Mouse (Mus musculus): ENCODE measurements around the gene Fam102a. TPM values are rescaled to one million over a fixed set of nuclear protein-coding genes. Genes with fewer than 3 reads are reported as not detected.
A peak's percentile ranks its signal among the peaks of the same experiment; 100 is the strongest.

Gene Fam102a
- polyA plus RNA-seq, 1 experiment from 2014 or later = 12.3 TPM

- DNase-seq (ENCODE audit: low spot score) = peak; percentile 81
- WGBS = 6% methylated on average over 28 of the region's 28 CpGs
- H3K27me3 ChIP-seq (replicated peaks; ENCODE audit: low read depth, poor library complexity, severe bottlenecking) = peaks cover 47% of the 10 kb centered on the region
- peaks cover 37% of the 10 kb centered on the region for H3K4me1 ChIP-seq
- H3K27ac ChIP-seq (replicated peaks) = peak within 1 kb of the TSS; percentile 76
- peaks cover 10% of the 10 kb centered on the region for H3K36me3 ChIP-seq (replicated peaks)
- peak within 1 kb of the TSS; percentile 75 for H3K4me3 ChIP-seq
- H3K9me3 ChIP-seq = no peaks in the 10 kb centered on the region
These were observed 40.5 kb downstream of the Fam102a start, which contains the start of gene 9430097D07Rik for GRCm38 (mm10) chr2:32575586-32576160. 9430097D07Rik (minus strand) TSS chr2:32575684.

GRCm38 (mm10) chr2:32576532-32576931 is 41.4 kb downstream of the Fam102a start:
- Histone ChIP-seq H3K4me3 (no peak overlapping the region), H3K9me3 (no peaks in the 10 kb centered on the region), H3K27me3 (replicated peaks; ENCODE audit: low read depth, poor library complexity, severe bottlenecking) (peaks cover 54% of the 10 kb centered on the region), H3K4me1 (peaks cover 37% of the 10 kb centered on the region), H3K27ac (replicated peaks) (no peak overlapping the region), H3K36me3 (replicated peaks) (peaks cover 10% of the 10 kb centered on the region)
- WGBS = 90% methylated on average over 9 of the region's 9 CpGs
- no peak for DNase-seq (ENCODE audit: low spot score)

GRCm38 (mm10) chr2:32578146-32579046 is 43.3 kb downstream of the Fam102a start:
- peaks cover 72% of the 10 kb centered on the region for H3K27me3 ChIP-seq (replicated peaks; ENCODE audit: low read depth, poor library complexity, severe bottlenecking)
- peaks cover 32% of the 10 kb centered on the region for H3K4me1 ChIP-seq
- H3K36me3 ChIP-seq (replicated peaks) = 0 out of 2 replicates have a peak, but pooled peaks cover under 1% of the 10 kb centered on the region
- DNase-seq (ENCODE audit: low spot score) = no peak
- WGBS = 38% methylated on average over 26 of the region's 30 CpGs
- H3K9me3 ChIP-seq = no peaks in the 10 kb centered on the region
- 0 out of 2 replicates have a peak overlapping the region, but pooled peaks have one; percentile 5 for H3K4me3 ChIP-seq
- H3K27ac ChIP-seq (replicated peaks) = no peak overlapping the region

- H3K9me3 ChIP-seq = no peaks in the 10 kb centered on the region
- DNase-seq (ENCODE audit: low spot score) = peak; percentile 68
- H3K27ac ChIP-seq (replicated peaks) = no peak overlapping the region
- WGBS = 33% methylated on average over 19 of the region's 19 CpGs
- peak overlapping the region; percentile 49 for H3K4me3 ChIP-seq
- no peaks in the 10 kb centered on the region for H3K36me3 ChIP-seq (replicated peaks)
- H3K4me1 ChIP-seq = peaks cover 18% of the 10 kb centered on the region
- peaks cover 71% of the 10 kb centered on the region for H3K27me3 ChIP-seq (replicated peaks; ENCODE audit: low read depth, poor library complexity, severe bottlenecking)
These were observed 46.4 kb downstream of the Fam102a start for GRCm38 (mm10) chr2:32581450-32582095.

GRCm38 (mm10) chr2:32582830-32583799 is 48.0 kb downstream of the Fam102a start:
- peaks cover 64% of the 10 kb centered on the region for H3K27me3 ChIP-seq (replicated peaks; ENCODE audit: low read depth, poor library complexity, severe bottlenecking)
- peak; percentile 85 for DNase-seq (ENCODE audit: low spot score)

GRCm38 (mm10) chr2:32585149-32585714 is 50.1 kb downstream of the Fam102a start:
- H3K9me3 ChIP-seq = no peaks in the 10 kb centered on the region
- H3K4me1 ChIP-seq = peaks cover 46% of the 10 kb centered on the region
- no peak overlapping the region for H3K4me3 ChIP-seq
- no peak for DNase-seq (ENCODE audit: low spot score)
- WGBS = 85% methylated on average over 7 of the region's 7 CpGs
- H3K27ac ChIP-seq (replicated peaks) = no peak overlapping the region
- H3K27me3 ChIP-seq (replicated peaks; ENCODE audit: low read depth, poor library complexity, severe bottlenecking) = peaks cover 44% of the 10 kb centered on the region
- peaks cover 4% of the 10 kb centered on the region for H3K36me3 ChIP-seq (replicated peaks)

More at GRCm38 (mm10) chr2:32582830-32583799, 48.0 kb downstream of the Fam102a start:
- Histone ChIP-seq H3K9me3 (no peaks in the 10 kb centered on the region), H3K4me1 (peaks cover 33% of the 10 kb centered on the region), H3K27ac (replicated peaks) (peak overlapping the region; percentile 27; the same call in 1 of the 2 replicates), H3K4me3 (peak overlapping the region; percentile 48), H3K36me3 (replicated peaks) (no peaks in the 10 kb centered on the region)
- 14% methylated on average over 37 of the region's 37 CpGs for WGBS

- Histone ChIP-seq H3K9me3 (no peaks in the 10 kb centered on the region), H3K27me3 (replicated peaks; ENCODE audit: low read depth, poor library complexity, severe bottlenecking) (peaks cover 29% of the 10 kb centered on the region), H3K4me3 (peak within 1 kb of the TSS; percentile 68), H3K4me1 (peaks cover 44% of the 10 kb centered on the region), H3K36me3 (replicated peaks) (peaks cover 9% of the 10 kb centered on the region), H3K27ac (replicated peaks) (peak within 1 kb of the TSS; percentile 86)
- DNase-seq (ENCODE audit: low spot score) = peak; percentile 97
- WGBS = under 1% methylated on average over 38 of the region's 38 CpGs
These were observed 51.8 kb downstream of the Fam102a start, which contains the start of gene St6galnac4 for GRCm38 (mm10) chr2:32586871-32587351. St6galnac4 (plus strand) TSS chr2:32587095.

GRCm38 (mm10) chr2:32587731-32588321 is 52.7 kb downstream of the Fam102a start:
- peak overlapping the region; percentile 86; the same call in 1 of the 2 replicates for H3K27ac ChIP-seq (replicated peaks)
- H3K4me1 ChIP-seq = peaks cover 44% of the 10 kb centered on the region
- H3K27me3 ChIP-seq (replicated peaks; ENCODE audit: low read depth, poor library complexity, severe bottlenecking) = peaks cover 19% of the 10 kb centered on the region
- peaks cover 9% of the 10 kb centered on the region for H3K36me3 ChIP-seq (replicated peaks)
- peak overlapping the region; percentile 68 for H3K4me3 ChIP-seq
- DNase-seq (ENCODE audit: low spot score) = no peak
- no peaks in the 10 kb centered on the region for H3K9me3 ChIP-seq
- WGBS = 43% methylated on average over 9 of the region's 9 CpGs

GRCm38 (mm10) chr2:32589213-32589795 is 54.2 kb downstream of the Fam102a start:
- Histone ChIP-seq H3K27ac (replicated peaks) (no peak overlapping the region), H3K9me3 (no peaks in the 10 kb centered on the region), H3K4me1 (peaks cover 39% of the 10 kb centered on the region), H3K36me3 (replicated peaks) (peaks cover 17% of the 10 kb centered on the region), H3K27me3 (replicated peaks; ENCODE audit: low read depth, poor library complexity, severe bottlenecking) (peaks cover 15% of the 10 kb centered on the region), H3K4me3 (no peak overlapping the region; the same call in 1 of the 2 replicates)
- DNase-seq (ENCODE audit: low spot score) = no peak
- 71% methylated on average over 11 of the region's 11 CpGs for WGBS

GRCm38 (mm10) chr2:32590224-32590623 is 55.1 kb downstream of the Fam102a start:
- no peaks in the 10 kb centered on the region for H3K9me3 ChIP-seq
- WGBS = 73% methylated on average over 10 of the region's 10 CpGs
- peaks cover 39% of the 10 kb centered on the region for H3K4me1 ChIP-seq
- H3K36me3 ChIP-seq (replicated peaks) = peaks cover 27% of the 10 kb centered on the region
- no peak overlapping the region; the same call in 1 of the 2 replicates for H3K27ac ChIP-seq (replicated peaks)
- DNase-seq (ENCODE audit: low spot score) = no peak
- H3K4me3 ChIP-seq = no peak overlapping the region
- peaks cover 15% of the 10 kb centered on the region for H3K27me3 ChIP-seq (replicated peaks; ENCODE audit: low read depth, poor library complexity, severe bottlenecking)

All from embryonic facial prominence, embryonic 10.5 days (tissue).